Mouse (Mus musculus): ENCODE measurements at regions not wholly inside any gene's neighbourhood (a gene's known extent, or its start where the extent isn't known, plus 50 kb on each side); places are given as distances from the start of the nearest gene placed in this dataset.

DNA sequence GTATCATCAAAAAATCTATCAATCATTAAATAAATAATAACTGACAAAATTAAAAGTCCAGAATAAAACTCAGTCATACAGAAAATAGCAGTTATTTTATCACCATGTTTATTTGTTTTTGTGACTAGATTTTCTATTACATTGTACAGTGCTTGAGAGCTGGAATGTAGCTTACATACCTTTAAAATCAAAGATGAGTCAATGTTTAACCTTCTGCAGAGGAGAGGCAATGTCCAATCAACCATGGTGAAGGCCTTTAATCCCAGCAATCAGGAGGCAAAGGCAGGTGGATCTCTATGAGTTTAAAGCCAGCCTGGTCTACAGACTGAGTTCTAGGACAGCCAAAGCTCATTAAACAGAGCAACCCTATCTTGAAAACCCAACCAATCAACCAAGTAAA is 131.1 kb downstream of the Gm9733 start:
- DNase-seq (ENCODE audit: low spot score), result no peak

DNA sequence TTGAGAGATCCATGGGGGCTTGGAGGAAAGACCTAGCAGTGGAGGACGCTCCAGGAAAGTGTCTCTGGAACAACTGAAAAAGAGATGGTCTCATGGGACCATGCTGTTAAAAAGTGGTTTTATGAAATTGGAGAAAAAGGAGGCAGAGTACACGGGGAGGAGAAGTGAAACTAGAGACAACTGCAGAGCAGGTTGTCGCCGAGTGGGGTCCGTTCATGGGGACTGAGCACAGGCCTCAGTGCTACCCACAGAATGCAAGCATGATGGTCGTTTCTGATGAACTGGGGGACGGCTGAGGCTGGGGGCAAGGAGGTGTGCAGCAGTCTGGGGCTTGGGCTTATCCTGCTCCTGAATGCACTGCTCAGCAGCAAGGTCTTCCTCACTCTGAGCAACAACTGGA is 129.3 kb downstream of the Gm9733 start:
- DNase-seq (ENCODE audit: low spot score), result no peak

DNA sequence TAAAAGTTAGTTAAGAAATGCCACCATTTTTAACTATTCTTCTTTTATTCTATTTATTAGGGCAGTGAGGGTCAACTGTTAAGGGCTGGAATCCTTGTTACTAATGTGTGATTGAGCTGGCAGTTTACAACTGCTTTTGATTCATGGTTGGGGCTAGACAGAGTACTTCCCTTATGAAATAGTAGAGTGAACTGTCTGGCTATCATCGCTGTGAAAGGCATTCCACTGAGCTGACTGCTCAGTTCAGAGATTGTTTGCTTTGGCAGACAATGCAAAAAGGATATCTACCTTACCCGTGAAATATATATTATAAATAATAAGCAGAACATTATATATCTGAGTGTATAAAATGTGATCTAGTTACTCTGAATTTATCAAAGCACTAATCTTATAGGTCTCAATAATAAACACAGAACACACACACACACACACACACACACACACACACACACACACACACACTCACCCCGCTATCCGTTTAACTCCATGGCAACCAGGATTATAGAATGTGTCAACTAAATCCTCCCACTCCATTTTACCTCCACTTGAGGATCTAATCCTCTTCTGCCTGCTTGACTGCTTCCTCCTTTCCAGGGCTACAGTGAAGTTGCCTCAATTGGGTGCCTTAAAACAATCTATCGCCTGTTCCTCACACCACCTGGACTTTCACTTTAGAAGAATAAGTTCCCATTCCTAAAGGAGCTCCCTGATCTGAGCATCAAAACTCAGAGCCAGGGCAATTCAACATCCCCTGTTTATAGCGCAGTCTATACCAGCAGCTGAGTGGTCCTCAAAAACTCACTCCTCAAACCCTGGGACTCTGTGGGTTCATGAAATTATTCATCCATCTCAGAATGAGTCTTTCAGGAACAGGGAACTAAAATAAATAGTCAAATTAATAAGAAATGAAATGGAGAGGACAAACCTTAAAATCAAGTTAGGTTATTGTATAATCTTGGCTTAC is 126.6 kb downstream of the Gm9733 start:
- DNase-seq (ENCODE audit: low spot score), result no peak

DNA sequence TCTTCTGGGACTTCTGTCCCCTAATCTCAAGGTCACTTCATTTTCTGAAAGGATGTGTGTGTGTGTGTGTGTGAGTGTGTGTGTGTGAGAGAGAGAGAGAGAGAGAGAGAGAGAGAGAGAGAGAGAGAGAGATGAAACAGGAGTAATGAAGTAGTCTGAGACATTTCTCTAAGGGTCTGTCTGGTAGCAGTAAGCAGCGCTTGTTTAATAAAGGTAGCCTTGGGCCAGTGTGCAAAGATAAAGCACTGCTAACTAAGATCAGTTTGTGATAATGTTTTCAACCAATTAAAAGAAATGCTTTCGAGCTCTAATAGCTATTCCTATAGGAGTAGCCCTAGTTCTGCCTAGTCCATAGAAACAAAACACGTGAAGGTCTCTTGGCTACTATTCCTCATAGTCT is 119.7 kb downstream of the Gm9733 start:
- no peak for DNase-seq (ENCODE audit: low spot score)

DNA sequence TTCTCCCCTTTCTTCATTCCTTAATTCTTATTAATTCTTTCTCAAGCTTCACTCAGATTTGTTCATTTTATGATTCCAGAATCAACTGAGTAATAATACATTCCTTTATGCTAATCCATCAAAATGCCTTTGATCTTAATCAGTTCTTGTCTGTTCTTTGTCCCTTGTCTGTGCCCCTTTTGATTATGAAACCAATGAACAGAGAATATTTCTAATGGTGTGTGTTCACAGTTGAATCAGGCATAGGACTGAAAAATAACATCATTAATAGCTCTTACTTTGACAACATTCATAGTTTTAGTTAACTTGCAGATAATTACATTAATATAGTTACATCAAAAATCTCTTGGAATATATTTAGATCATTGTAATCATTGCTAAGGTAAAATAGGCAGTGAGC is 114.5 kb downstream of the Gm9733 start:
- DNase-seq (ENCODE audit: low spot score), result no peak

DNA sequence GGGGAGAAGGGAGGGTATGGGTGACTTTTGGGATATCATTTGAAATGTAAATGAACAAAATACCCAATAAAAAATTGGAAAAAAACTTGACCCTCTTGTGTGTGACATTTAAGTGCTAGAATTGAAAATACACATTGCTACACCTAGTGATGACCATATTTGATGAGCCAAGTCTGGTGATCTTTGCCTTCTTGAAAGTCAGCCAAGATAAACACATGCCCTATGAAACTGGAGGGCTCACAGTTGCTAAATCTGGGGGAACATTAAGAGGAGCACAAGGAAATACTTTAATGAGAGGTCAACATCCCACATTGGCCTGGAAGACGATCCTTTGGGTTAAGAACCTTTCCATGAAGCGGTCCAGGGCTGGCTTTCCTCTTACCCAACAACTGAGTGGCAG is 112.8 kb downstream of the Gm9733 start:
- DNase-seq (ENCODE audit: low spot score), result no peak

DNA sequence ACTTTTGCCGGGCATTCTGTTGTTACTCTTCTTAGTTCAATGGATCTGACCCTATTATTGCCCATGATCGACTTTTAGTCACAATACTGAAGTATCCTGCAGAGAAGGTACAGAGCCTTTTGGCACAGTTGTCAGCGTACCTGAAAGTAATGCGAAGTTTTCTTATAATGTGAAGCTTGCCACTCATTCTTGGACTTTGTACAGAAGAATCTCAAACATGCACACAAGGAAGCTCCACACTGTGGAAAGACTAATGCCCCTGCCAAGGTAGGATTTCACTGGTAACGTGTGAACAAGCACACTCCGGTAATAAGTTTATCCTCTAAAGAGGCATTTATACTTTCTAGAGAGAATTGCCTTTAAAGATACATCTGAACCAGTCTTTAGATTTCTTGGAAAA is 108.8 kb downstream of the Gm9733 start:
- DNase-seq (ENCODE audit: low spot score), result no peak

DNA sequence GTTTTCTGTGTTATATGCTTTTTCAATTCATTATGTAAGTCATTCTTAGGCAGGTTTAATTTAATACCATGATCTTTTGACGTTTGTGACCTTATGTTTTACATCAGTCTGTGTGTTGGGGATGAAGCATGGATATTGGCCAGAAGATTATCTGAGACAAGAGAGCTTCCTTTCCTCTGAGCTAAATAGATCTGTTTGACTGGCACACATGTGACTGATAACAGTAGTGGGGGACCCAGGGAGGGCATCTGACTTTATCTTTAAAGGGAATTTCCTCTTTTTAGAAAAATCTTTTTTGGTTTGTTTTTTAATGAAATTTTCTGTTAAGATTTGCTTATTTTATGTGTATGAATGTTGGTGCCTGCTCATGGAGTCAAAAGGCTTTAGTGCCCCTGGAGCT is 107.7 kb downstream of the Gm9733 start:
- no peak for DNase-seq (ENCODE audit: low spot score)

DNA sequence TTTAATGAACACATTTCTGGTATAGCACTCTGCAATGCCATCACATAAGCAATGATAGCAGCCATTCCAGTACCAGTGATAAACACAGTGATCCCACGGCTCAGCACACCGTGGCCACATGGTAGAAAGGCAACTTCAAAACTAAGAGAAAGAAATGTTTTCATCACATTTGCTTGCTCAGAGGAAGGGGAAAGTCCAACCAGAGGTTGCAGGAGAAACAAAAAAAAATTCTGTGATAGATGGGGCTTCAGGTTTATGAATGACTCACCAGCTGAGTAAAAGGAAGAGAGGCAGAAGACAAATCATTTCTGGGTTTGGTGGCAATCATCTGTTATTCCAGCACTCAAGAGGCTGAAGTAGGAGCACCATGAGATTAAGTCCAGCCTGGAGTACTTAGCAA is 103.5 kb downstream of the Gm9733 start:
- DNase-seq (ENCODE audit: low spot score), result no peak

DNA sequence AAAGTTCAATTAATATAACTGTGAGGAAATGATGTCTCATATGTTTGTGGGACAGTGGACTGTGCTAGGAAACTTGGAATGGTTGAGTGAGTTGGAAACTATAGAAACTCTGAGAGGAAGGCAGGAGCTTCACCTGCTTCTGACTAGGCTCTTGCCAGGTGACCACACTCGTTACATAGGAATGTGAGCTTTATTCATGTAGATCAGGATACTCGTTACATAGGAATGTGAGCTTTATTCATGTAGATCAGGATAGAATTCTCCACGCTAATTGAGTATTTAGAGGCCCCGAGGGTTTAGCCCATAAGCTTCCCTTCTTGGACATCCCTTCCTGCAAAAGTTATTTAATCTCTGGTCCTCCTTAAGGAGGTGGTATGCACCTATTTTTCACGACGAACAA is 101.9 kb downstream of the Gm9733 start:
- DNase-seq (ENCODE audit: low spot score), result no peak

DNA sequence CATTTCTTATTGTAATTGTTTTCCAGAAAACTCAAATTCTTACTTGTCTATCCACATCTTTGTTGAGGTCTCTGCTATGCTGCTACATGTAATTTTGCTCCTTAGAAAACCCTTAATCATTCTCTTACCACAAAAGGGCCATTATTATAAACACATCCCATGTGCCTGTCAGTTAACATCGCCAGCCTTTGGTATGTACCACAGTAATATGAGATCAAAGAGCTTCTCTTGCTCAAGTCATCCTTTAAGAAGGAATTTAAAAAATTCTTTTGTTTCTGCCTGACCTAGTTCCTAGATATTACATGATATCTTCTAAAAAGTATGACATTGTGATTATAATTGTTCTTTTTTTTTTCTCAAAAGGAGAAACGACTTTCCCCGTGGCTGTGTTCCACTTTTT is 100.7 kb downstream of the Gm9733 start:
- no peak for DNase-seq (ENCODE audit: low spot score)

DNA sequence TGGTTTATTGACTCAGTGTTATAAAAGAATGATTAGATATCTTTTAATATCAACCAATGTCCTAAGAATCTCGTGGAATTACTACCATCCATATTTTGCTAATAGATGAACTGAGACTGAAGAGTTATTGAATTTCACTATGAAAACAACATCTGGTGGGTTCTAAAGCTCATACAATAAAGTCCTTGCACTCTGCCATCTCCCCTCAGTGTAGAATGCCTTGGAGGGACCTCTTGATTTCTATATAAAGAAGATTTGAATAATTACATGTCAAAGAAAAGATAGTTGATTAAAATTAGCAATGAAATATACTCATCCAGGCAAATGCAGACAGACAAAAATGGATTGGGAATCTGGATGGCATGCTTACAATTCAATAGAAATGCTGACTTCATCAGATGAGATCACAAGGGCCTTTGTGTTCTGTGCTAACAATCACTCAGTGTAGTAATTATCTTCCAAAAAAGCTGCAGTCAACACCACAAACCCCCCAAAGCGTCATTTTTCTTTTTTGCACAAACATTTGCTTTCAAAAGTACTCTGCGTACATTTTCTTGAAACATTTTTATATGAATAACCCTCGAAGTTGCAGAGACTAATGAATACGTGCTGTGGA is 94.2 kb downstream of the Gm9733 start:
- DNase-seq (ENCODE audit: low spot score), result no peak

DNA sequence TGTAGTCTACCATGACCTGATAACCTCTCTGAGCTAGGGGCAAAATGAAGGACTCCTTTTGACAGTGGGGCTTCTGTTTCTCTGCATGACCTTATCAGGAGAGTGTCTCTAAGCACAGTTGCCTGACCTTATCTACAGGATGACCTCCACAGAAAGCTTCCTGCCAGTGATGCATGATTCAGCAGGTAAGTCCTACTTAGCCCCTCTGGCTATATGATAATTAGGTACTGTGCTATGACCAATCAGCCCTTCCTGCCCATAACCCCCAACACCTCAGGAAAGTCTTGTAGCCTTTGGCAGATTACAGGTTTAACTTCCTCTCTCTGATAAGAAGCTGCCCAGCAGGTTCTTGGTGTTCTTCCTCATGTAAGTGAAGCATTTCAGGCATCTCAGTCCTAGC is 89.7 kb downstream of the Gm9733 start:
- no peak for DNase-seq (ENCODE audit: low spot score)

DNA sequence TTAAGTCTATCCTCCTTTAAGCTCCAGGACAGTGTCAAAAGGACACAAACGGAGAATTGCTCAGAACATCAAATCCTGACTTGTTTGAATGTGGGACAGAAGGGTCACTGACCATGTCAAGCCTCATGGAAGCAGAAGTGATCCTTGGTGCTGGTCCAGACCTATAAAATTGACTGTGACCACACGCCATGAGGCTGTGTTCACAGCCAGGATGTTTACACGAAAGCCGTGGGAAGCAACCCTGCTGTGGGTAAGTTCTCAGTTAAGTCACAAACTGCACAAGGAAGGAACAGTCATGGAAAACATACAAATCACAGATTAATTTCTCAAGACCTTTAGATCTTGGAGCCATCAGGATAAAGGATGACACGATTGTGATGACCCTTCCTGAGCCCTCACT is 88.5 kb downstream of the Gm9733 start:
- no peak for DNase-seq (ENCODE audit: low spot score)

DNA sequence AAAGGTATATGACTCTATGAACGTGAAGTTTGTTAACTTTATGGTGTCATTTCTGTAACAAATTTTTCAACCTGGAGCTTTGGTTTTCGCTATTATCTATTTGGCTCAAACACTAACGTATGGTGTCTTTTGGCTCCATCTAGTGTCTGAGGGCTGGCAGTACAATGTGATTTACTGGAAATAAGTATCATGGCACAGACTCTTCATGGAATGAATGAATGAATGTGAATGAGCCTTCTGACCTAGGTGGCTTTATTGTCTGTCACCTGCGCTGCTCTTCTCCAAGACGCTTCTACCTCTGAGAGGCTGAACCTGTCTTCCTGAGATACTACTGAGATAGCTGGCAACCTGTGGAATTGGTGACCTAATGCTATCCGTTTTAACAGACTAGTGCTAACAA is 87.1 kb downstream of the Gm9733 start:
- no peak for DNase-seq (ENCODE audit: low spot score)

Data from testis, postnatal 10 days (tissue).